Mouse (Mus musculus) erythroblast, embryonic 14.5 days (primary cell): ENCODE measurements around the gene Bmpr1b.

Experiments used
- GATA1 ChIP-seq: IDR thresholded peaks from 2 replicates; pipeline ENCODE4 v1.6.1; 2012; ENCODE audit warnings: low read length, inconsistent platforms, mixed read lengths
- TAL1 ChIP-seq: IDR thresholded peaks from 3 replicates; pipeline ENCODE4 v1.6.1; 2012; ENCODE audit warnings: low read length, inconsistent platforms, mixed read lengths

DNA sequence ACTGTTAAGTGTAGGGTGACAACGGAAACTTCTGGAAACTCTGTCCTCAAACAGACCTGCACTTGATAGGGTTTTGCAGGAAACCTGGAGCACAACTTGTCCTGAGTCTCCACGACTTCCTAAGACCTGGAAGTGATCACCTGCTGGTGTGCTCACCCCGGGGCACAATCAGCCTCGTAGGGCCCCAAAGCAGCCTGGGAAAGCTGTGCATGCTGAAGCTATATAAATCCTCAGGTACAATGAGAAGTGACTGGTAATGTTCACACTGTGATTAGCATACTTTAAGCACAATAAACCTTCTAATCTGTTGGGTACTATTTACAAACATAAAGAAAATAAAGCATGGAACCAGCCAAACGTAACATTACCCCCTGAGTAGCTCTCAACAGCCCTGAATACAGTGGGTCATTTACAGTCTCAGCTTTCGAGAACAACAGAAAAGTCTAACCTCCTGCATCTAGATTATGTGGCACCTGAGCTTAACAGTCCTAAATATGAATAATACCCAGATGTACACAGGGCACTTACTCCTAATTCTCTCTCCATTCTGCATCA lies 54.4 kb downstream of the Bmpr1b start:
- TF ChIP-seq GATA1 (no peak), TAL1 (no peak)
